Mouse (Mus musculus) gastrocnemius, adult 8-10 months (tissue): ENCODE results near the gene Dusp18. TPM values are rescaled to one million over a fixed set of nuclear protein-coding genes. Genes with fewer than 3 reads are reported as not detected.

Experiments
- DNase-seq, 2 experiments: peaks; one replicate each; pipeline ENCODE4 v3.0.0; 2022; ENCODE audit warnings: low spot score in 2 of 2
- total RNA-seq, 4 experiments: library from RNA; stranded (reverse); gene quantifications; 2 replicates each; pipeline ENCODE4 v1.2.4; 2022

Dusp18 gene
- total RNA-seq, result 10 to 100 TPM in 3 of 4 experiments, 1 to 10 TPM in 1; 7.3 to 18.4 (median 14.0) TPM

DNA sequence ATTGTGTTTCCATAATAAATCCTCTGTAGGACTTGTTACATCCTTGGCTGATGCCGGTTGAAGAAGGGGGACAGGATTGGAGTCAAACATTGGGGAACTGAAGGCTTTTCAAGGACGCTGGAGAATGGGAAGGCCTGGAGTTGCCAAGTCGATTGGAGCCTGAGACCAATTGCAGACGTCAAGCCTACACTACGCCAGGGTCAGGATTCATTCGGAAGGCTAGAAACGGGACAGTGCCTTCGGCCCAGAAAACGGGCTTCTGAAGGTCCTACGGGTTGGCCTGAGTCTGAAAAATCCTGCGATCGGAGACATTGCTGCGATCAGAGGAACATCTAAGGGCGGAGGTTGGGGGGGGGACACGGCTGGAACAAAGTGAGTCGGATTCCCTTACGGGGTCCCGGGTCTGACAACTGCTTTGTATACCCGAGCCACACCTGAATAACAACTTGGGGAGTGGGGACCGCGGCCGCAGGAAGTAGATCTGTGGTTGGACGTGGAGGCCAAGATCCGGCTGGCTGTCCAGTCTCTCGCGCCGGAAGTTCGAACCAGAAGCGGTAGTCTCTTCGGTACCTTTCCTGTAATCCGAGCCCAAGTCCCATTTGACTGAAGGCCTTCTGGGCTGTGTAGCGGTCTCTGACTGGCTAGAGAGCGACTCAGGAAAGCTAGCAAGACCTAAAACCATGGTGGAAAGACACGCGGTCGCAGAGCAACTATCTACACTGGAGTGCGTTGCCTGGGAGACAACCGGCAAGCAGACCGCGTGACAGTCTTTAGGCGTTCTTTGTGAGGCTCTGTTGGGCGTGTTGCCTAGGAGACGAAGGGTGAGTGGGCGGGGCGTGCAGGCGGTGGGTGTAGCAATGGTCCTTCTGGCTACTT, at the start of gene Dusp18, which contains the start of gene 4921536K21Rik:
TSS of gene Dusp18 (plus strand) at position 835 of the 876 bp plus-strand sequence.
TSS of gene 4921536K21Rik (minus strand) at position 693 of the 876 bp plus-strand sequence.
- DNase-seq, result peak; percentile 82

GRCm38 (mm10) chr11:3846351-3846750, 48.7 kb upstream of the Dusp18 start:
- DNase-seq, result no peak

GRCm38 (mm10) chr11:3849469-3850314, 45.3 kb upstream of the Dusp18 start:
- DNase-seq, result no peak

- DNase-seq, result no peak
Observed at GRCm38 (mm10) chr11:3850315-3850614, 44.8 kb upstream of the Dusp18 start.

DNA sequence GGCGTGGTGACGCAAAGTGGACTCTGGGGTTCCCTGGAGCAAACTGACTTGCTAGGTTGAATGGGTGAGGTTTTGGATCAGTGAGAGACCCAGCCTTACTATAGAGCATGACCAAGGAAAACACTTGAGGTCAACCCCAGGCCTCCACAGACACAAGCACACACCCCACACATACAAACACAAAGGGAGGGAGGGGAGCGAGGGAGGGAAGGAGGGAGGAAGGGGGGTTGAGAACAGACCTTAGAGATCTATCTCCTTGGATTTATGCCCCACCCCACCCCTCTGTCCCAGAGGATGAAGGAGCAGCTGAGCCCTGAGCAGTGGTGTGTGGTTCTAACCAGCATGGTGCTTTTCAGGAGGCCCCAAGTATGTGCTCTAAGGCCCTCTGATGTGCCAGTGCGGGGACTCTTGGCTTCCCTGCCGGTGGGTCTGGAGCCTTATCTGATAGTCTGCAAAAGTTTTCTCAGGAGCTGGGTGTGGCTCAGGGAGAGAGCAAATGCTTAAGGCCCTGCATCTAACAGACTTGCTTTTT, 44.2 kb upstream of the Dusp18 start:
- no peak for DNase-seq

DNA sequence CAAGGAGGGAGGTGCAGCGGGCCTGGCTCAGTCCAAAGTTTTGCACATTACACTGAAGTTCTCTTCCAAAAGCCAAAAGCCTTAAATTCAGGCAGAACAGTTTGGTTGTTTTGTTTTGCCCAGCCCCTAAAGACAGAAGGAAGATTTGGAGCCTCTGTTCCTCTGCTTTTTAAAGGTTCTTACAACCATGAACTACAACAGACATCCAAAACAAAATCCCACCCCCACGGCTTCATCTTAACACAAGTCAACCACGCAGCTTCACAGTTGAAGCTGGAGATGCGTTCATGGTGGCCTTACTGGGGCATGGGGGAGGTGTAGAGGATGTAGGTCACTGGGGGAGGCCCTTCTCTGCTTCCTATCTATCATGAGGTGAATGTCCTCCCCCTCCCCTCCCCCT, 43.2 kb upstream of the Dusp18 start:
- no peak for DNase-seq

GRCm38 (mm10) chr11:3853031-3853430, 42.0 kb upstream of the Dusp18 start:
- DNase-seq, result no peak

DNA sequence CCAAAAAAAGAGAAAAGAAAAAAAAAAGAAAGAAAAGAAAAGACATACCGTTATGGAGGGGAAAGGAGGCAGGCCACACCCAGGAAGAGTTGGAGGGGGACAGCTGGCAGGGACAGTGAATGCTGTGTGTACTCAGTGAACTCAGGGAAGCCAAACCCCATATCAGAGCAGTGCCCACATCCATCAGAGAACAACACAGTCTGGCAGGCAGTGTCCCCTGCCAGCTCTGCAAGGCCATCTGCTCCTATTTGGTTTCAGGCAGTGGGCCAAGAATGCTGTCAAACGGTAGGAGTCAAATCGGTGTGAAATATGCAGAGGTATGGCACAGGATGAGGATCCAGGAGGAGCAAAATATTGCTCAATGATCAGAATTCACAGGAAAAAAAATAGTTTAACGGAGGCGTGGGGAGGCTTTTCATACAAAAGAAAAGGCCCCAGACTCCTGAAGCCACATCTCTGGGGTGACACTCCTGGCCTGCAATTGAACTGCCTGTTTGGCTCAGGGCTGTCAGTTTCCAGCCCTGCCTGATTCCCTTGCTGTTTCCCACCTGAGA, 41.5 kb upstream of the Dusp18 start:
- no peak for DNase-seq

- DNase-seq, result no peak
Observed at GRCm38 (mm10) chr11:3854156-3854555, 40.9 kb upstream of the Dusp18 start.

GRCm38 (mm10) chr11:3855846-3856245, 39.2 kb upstream of the Dusp18 start:
- no peak for DNase-seq

DNA sequence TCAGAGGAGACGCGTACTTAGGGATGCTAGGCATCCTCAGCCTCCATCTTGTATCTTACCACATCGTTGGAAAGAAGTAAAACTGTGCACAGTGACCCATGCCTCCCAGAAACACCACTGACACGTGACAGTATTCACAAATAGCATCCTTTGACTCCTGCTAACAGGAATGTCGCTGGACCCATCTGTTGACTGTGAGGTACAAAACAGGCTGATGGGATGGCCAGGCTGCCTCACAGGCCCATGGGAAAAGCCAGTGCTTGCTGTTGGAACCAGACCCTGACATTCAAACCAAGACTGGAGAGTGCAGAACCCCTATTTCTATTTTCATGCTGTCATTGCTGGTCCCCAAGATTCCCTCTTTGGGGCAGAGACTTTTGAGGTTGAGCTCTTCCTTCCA, 37.1 kb upstream of the Dusp18 start:
- no peak for DNase-seq

DNA sequence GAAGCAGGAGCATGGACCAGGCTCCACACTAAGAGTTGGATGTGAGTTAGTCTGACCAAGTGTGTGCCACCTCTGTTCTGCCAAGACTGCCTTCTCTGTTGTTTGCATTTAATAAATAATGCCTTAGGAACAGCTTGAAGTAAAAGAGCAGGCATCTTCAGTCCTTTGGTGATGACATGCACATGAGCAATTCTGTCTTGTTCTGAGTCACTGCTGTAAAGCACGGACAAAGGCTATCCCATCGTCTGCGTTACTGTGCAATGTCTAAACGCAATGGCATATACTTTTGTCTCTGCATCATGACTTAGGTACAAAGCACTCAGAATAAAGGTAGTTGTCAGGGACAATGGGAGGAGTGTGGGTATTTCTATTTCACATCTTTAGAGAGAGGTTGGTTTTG, 35.3 kb upstream of the Dusp18 start:
- no peak for DNase-seq

DNA sequence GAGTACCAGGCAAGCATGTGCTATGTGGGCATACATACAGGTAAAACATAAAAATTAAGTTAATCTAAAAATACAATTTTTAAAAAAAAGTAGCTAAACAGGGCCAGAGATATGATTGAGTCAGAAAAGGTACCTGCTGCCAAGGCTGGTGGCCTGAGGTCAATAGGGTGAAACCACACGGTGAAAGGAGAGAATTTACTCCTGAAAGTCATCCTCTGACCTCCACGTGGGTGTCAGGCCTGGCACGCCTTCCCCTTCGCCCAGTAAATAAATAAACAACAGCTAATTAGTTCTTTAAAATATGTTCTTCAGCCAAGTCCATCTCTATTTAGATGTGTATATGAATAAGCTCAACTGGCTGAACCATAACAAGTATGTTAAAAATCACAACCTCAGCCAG, 34.7 kb upstream of the Dusp18 start:
- no peak for DNase-seq

DNA sequence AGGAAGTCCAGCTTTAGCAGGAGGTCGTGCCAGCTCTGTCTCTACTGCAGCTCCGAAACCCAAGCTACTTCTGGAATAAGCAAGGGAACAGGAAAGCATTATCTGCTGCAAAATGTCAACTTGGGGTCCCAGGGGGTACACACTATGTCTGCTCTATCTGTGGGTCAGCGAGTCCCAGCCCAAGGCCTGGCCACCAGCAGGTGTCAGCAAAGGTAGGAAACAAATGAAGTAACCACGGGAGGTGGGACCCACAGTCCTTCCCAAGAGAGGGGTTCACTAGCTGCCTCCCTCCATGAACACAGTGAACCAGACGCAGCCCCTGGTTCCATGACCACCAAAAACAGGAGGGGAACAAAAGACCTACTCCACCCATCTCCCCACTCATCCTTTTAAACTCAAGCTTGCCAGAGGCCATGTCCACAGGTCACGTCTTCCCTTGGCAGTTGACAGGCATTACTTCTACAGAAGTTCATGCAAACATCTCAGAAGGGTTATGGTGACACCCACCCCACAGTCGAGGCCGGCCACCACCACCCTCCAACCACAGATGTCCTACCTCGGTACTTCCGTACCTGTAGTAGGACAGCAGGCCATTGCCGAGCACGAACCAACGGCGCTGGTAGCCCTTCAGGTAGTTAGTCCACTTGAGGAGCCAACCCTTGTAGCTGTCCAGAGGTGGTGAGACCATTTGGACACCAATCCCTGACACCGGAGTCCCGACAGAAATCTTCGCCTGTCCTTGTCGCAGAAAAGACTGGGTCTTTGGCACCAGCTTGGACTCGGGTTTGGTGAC, 32.2 kb upstream of the Dusp18 start:
- DNase-seq, result no peak

DNA sequence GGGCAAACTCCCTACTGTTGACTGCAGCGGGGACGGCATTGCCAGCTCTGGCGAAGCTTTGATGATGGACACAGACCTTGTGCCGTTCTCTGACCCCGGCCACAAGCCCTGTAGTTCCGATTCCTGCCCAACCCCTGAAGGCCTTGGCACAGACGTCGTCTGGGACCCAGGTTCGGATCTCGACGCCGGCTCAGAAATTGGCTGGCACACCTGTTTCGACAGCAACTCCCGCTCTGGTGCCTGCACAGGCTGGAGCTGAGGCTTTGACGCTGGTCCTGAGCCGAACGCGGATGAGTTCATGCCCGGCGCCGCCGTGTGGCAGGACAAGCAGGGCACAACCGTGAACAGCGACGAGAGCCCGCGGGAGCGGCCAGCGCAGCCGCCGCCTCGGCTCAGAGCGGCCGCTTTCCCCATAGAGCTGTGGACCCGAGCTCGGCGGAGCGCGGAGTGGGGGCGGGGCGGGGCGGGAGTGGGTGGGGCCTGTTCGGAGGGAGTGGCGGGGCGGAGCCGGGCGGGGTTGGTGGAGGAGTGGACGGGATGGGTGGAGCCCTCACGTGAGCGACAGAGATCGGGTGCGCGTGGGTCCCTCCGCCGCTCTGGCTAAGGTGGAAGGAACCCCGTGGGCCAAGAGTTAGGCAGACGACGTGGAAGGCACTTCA, 31.5 kb upstream of the Dusp18 start, which contains the start of gene Osbp2:
TSS of gene Osbp2 (minus strand) at position 450 of the 659 bp plus-strand sequence.
- DNase-seq, result peak in 1 of 2 experiments; percentile 50

DNA sequence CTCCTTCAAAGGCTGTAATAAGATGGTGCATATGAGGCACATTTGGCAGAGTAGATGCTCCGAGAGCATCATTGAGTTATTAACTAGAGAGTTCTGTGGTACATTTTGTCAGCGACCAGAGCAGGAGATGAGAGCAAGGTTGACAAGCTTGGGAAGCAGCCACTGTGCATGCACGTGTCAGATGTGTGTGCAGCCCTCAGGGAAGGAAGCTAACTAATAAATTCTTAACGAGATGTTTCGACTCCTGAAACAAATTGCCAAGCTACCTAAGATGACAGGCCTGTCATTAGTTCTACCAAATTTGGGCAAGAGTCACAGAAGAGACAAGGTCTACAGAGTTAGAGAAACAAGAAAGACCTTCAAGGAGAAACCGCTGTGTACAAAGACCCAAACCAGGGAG, 30.7 kb upstream of the Dusp18 start:
- DNase-seq, result no peak

DNA sequence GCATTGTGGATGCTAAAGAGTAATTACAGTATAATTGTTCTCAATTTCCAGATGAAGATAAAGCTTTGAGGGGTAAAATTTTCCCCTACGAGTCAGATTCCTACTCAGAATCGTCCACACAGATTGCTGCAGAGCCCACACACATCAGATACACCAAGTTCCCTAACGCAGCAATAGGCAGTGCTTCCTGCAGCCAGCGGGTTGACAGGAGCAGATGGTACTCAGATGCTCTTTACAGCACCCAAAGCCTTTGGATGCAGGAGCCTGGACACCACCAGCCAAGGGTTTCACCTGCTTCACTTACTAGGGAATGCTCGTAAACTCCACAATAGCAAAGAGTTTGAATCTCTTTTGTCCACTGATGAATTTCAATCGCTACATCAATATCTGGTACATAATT, 18.6 kb upstream of the Dusp18 start:
- no peak for DNase-seq

DNA sequence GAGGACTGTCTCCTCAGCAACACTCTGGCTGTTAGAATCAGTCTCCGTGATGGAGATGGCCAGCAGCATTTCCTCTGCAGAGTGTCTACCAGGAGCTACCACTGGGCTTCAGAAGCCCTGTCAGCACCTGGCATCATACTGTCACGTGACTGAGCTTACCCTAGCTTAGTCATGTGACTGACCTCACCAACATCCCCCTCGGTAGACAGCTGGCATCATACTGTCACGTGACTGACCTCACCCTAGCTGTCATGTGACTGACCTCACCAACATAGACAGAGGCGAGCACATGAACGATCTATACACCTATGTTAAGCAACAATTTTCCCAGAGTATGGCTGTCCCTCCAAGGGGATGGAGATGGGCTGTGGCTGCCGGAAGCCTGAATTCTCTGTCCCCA, 16.4 kb upstream of the Dusp18 start:
- no peak for DNase-seq

GRCm38 (mm10) chr11:3879836-3880235, 15.2 kb upstream of the Dusp18 start:
- peak; percentile 59 for DNase-seq

GRCm38 (mm10) chr11:3883711-3884110, 11.3 kb upstream of the Dusp18 start:
- DNase-seq, result no peak
